Mouse (Mus musculus) kidney, postnatal 0 days (tissue): Measurements from ENCODE around the gene Hsd3b4. TPM values are rescaled to one million over a fixed set of nuclear protein-coding genes. Genes with fewer than 3 reads are reported as not detected.
"Not testable (repeated sequence)": the region's sequence is repeated elsewhere in the genome, so short reads cannot be mapped to it uniquely, and the experiment has no call there.

Source experiments
- ATAC-seq: fragments of 200-750 bp; cut with Nextera tagmentation; replicated peaks from 2 replicates; pipeline ENCODE4 v1.8.0; 2017; ENCODE audit warnings: low read depth, moderate number of reproducible peaks, moderate TSS enrichment, moderate library complexity; ENCODE audit not compliant: low FRiP score
- DNase-seq: peaks from one replicate; pipeline ENCODE4 v3.0.0-alpha.2; 2016; ENCODE audit warnings: low spot score
- H3K27ac ChIP-seq: fragments of 300-500 bp; sonication (generic); 2 replicates; pipeline ENCODE4 v1.5.1; 2014; ENCODE audit warnings: mild to moderate bottlenecking
- H3K27me3 ChIP-seq: fragments of 300-500 bp; sonication (generic); 2 replicates; pipeline ENCODE4 v1.6.1; 2014; ENCODE audit warnings: low read length, mixed read lengths; ENCODE audit not compliant: insufficient read depth
- H3K36me3 ChIP-seq: fragments of 300-500 bp; sonication (generic); 2 replicates; pipeline ENCODE4 v1.6.1; 2014; ENCODE audit warnings: low read length, mixed read lengths; ENCODE audit not compliant: insufficient read depth
- H3K4me1 ChIP-seq: fragments of 300-500 bp; sonication (generic); replicated peaks from 2 replicates; pipeline ENCODE4 v1.6.1; 2014; ENCODE audit warnings: antibody characterized with exemption, low read length, mixed read lengths; ENCODE audit not compliant: insufficient read depth
- H3K4me2 ChIP-seq: fragments of 300-500 bp; sonication (generic); 2 replicates; pipeline ENCODE4 v1.6.1; 2014; ENCODE audit warnings: mild to moderate bottlenecking, low read length, moderate library complexity, mixed read lengths
- H3K4me3 ChIP-seq: fragments of 300-500 bp; sonication (generic); replicated peaks from 2 replicates; pipeline ENCODE4 v1.5.1; 2014; ENCODE audit warnings: low read depth, low read length
- H3K9ac ChIP-seq: fragments of 300-500 bp; sonication (generic); 2 replicates; pipeline ENCODE4 v1.6.1; 2014; ENCODE audit warnings: low read depth, low read length
- H3K9me3 ChIP-seq: fragments of 300-500 bp; sonication (generic); replicated peaks from 2 replicates; pipeline ENCODE4 v1.6.1; 2016; ENCODE audit warnings: low read length, inconsistent platforms, mixed read lengths
- WGBS: fragments of 180-500 bp; shearing (Covaris S2); extraction: QIAGEN DNeasy Blood & Tissue Kit; methylation state at CpG from one replicate; pipeline ENCODE4 v1.1.7; 2014; 5-methylcytosine and 5-hydroxymethylcytosine counted together
- polyA plus RNA-seq: library from polyadenylated mRNA; unstranded; fragments of >200 nt; fragmentation: Nextera tagmentation; extraction: Ambion mirVana; gene quantifications from 2 replicates; pipeline ENCODE4 v1.2.1, GENCODE M21; 2015

Hsd3b4 gene
- polyA plus RNA-seq = 128 and 142 TPM in 2 replicates

- not testable (repeated sequence) for DNase-seq, H3K4me1 ChIP-seq, H3K9ac ChIP-seq, H3K4me3 ChIP-seq, H3K27ac ChIP-seq, H3K9me3 ChIP-seq, H3K4me2 ChIP-seq, H3K27me3 ChIP-seq, ATAC-seq, H3K36me3 ChIP-seq
- no CpG with 5 or more reads among the region's 1 CpGs for WGBS
Observed at GRCm38 (mm10) chr3:98510414-98510813, at the start of gene Hsd3b4. TSS of gene Hsd3b4 (minus strand) at chr3:98510514.

GRCm38 (mm10) chr3:98550832-98551231, 40.5 kb upstream of the Hsd3b4 start:
- no CpG with 5 or more reads among the region's 1 CpGs for WGBS
- not testable (repeated sequence) for ATAC-seq, H3K9me3 ChIP-seq, DNase-seq, H3K36me3 ChIP-seq, H3K4me3 ChIP-seq, H3K9ac ChIP-seq, H3K4me2 ChIP-seq, H3K27me3 ChIP-seq, H3K27ac ChIP-seq, H3K4me1 ChIP-seq

- H3K9me3 ChIP-seq, H3K27ac ChIP-seq, H3K4me1 ChIP-seq, H3K4me3 ChIP-seq, DNase-seq, H3K9ac ChIP-seq, H3K27me3 ChIP-seq, H3K36me3 ChIP-seq, H3K4me2 ChIP-seq: not testable (repeated sequence)
- peak; percentile 52; the same call in 1 of the 2 replicates for ATAC-seq
- WGBS = no CpG with 5 or more reads among the region's 2 CpGs
Observed at GRCm38 (mm10) chr3:98550215-98550614, 39.9 kb upstream of the Hsd3b4 start.

GRCm38 (mm10) chr3:98548495-98548894, 38.2 kb upstream of the Hsd3b4 start:
- H3K9me3 ChIP-seq, H3K27me3 ChIP-seq, H3K4me1 ChIP-seq, H3K4me3 ChIP-seq, DNase-seq, H3K4me2 ChIP-seq, H3K36me3 ChIP-seq, H3K9ac ChIP-seq, H3K27ac ChIP-seq: not testable (repeated sequence)
- ATAC-seq = peak; percentile 83
- WGBS = 44% methylated on average over 1 of the region's 1 CpGs

GRCm38 (mm10) chr3:98547641-98548040, 37.3 kb upstream of the Hsd3b4 start:
- not testable (repeated sequence) for H3K4me2 ChIP-seq, H3K4me1 ChIP-seq, H3K36me3 ChIP-seq, H3K27ac ChIP-seq, H3K9ac ChIP-seq, DNase-seq, H3K9me3 ChIP-seq, H3K27me3 ChIP-seq, H3K4me3 ChIP-seq
- peak; percentile 62 for ATAC-seq

GRCm38 (mm10) chr3:98524978-98525377, 14.7 kb upstream of the Hsd3b4 start:
- ATAC-seq = peak; percentile 63; the same call in 1 of the 2 replicates
- H3K4me3 ChIP-seq = not testable (repeated sequence)

GRCm38 (mm10) chr3:98524552-98524951, 14.2 kb upstream of the Hsd3b4 start:
- 0 out of 2 replicates have a peak, but pooled peaks have one; percentile 46 for ATAC-seq
- not testable (repeated sequence) for H3K4me1 ChIP-seq, H3K4me3 ChIP-seq, H3K27ac ChIP-seq, H3K9me3 ChIP-seq, H3K4me2 ChIP-seq, DNase-seq, H3K9ac ChIP-seq, H3K36me3 ChIP-seq, H3K27me3 ChIP-seq
- no CpG with 5 or more reads among the region's 1 CpGs for WGBS

More at GRCm38 (mm10) chr3:98524978-98525377, 14.7 kb upstream of the Hsd3b4 start:
- not testable (repeated sequence) for H3K9ac ChIP-seq, H3K36me3 ChIP-seq, H3K4me2 ChIP-seq, H3K4me1 ChIP-seq, DNase-seq, H3K9me3 ChIP-seq, H3K27me3 ChIP-seq, H3K27ac ChIP-seq

- not testable (repeated sequence) for H3K27me3 ChIP-seq, H3K27ac ChIP-seq, H3K36me3 ChIP-seq, DNase-seq, H3K9ac ChIP-seq, H3K9me3 ChIP-seq, H3K4me1 ChIP-seq, ATAC-seq, H3K4me2 ChIP-seq, H3K4me3 ChIP-seq
- 50% methylated on average over 1 of the region's 2 CpGs for WGBS
Observed at GRCm38 (mm10) chr3:98522779-98523178, 12.5 kb upstream of the Hsd3b4 start.

- WGBS = no CpG with 5 or more reads among the region's 5 CpGs
- not testable (repeated sequence) for DNase-seq, H3K4me3 ChIP-seq, H3K27me3 ChIP-seq, H3K4me2 ChIP-seq, H3K36me3 ChIP-seq, H3K27ac ChIP-seq, H3K9ac ChIP-seq, ATAC-seq, H3K9me3 ChIP-seq, H3K4me1 ChIP-seq
Observed at GRCm38 (mm10) chr3:98507229-98507628, 3.1 kb downstream of the Hsd3b4 start.

GRCm38 (mm10) chr3:98497401-98497800, 12.9 kb downstream of the Hsd3b4 start:
- ATAC-seq, H3K4me2 ChIP-seq, DNase-seq: not testable (repeated sequence)

More at GRCm38 (mm10) chr3:98497401-98497800, 12.9 kb downstream of the Hsd3b4 start:
- H3K9me3 ChIP-seq, H3K36me3 ChIP-seq, H3K9ac ChIP-seq, H3K27ac ChIP-seq, H3K4me3 ChIP-seq, H3K27me3 ChIP-seq, H3K4me1 ChIP-seq: not testable (repeated sequence)
